Mouse (Mus musculus): Measurements from ENCODE around the gene Thyn1. TPM values are rescaled to one million over a fixed set of nuclear protein-coding genes. Genes with fewer than 3 reads are reported as not detected.

Thyn1 gene
- polyA plus RNA-seq, 1 experiment from 2014 or later: 103 TPM

- Histone ChIP-seq H3K9me3 (ENCODE audit: control insufficient read depth, low read length) (no peaks in the 10 kb centered on the region), H3K27me3 (ENCODE audit: control insufficient read depth, insufficient read depth, low read length) (no peaks in the 10 kb centered on the region), H3K36me3 (ENCODE audit: control insufficient read depth, insufficient read depth, low read length) (peaks cover 6% of the 10 kb centered on the region; the same call in 1 of the 2 replicates), H3K27ac (replicated peaks in 1 of 2; ENCODE audit: control insufficient read depth in 1 of 2, insufficient read depth in 1 of 2, low read depth in 2 of 2, low read length in 2 of 2) (peak overlapping the region in 1 of 2 experiments; percentile 88; a peak in 2 of 4 replicates), H3K9ac (ENCODE audit: low read length) (peak overlapping the region; percentile 97), H3K4me2 (ENCODE audit: low read length) (peak overlapping the region; percentile 88), H3K4me3 (ENCODE audit: control insufficient read depth in 1 of 2, insufficient read depth in 1 of 2, low read depth in 1 of 2, low read length in 2 of 2) (peak overlapping the region; percentile 74 to 99), H3K4me1 (ENCODE audit: control insufficient read depth in 2 of 2, insufficient read depth in 2 of 2, low read length in 2 of 2) (peaks cover 5 to 40% of the 10 kb centered on the region in 2 experiments; a peak in 3 of 4 replicates)
- under 1% methylated on average over 17 of the region's 17 CpGs for WGBS
- ATAC-seq (ENCODE audit: insufficient number of reproducible peaks, insufficient read depth, low FRiP score, low read depth): peak; percentile 1; the same call in 1 of the 2 replicates
These were observed 31.2 kb downstream of the Thyn1 start for GRCm38 (mm10) chr9:27030763-27031100.

DNA sequence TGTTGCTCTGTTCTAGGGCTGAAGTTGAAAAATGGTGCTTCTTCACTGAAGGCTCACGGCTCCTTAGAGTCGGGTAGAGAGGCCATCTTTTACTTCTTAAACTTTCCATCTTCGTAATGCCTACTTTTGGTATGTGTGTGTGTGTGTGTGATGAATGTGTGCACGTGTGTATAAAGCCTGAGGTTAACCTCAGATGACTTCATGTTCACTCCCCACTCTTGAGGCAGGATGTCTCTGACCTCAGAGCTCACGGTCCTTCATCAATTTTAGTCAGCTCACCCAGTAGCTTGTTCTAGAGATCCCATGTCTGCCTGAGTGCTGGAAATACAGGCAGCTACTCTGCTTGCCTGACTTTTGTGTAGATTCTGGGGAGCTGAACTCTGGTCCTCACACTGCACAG lies 44.4 kb downstream of the Thyn1 start:
- Histone ChIP-seq H3K27ac (replicated peaks in 1 of 2; ENCODE audit: control insufficient read depth in 1 of 2, insufficient read depth in 1 of 2, low read depth in 2 of 2, low read length in 2 of 2) (no peak overlapping the region), H3K27me3 (ENCODE audit: control insufficient read depth, insufficient read depth, low read length) (no peaks in the 10 kb centered on the region), H3K4me1 (ENCODE audit: control insufficient read depth in 2 of 2, insufficient read depth in 2 of 2, low read length in 2 of 2) (no peaks in the 10 kb centered on the region), H3K9ac (ENCODE audit: low read length) (no peak overlapping the region), H3K4me2 (ENCODE audit: low read length) (no peak overlapping the region), H3K9me3 (ENCODE audit: control insufficient read depth, low read length) (no peaks in the 10 kb centered on the region), H3K36me3 (ENCODE audit: control insufficient read depth, insufficient read depth, low read length) (peaks cover 97% of the 10 kb centered on the region), H3K4me3 (ENCODE audit: control insufficient read depth in 1 of 2, insufficient read depth in 1 of 2, low read depth in 1 of 2, low read length in 2 of 2) (no peak overlapping the region)
- ATAC-seq (ENCODE audit: insufficient number of reproducible peaks, insufficient read depth, low FRiP score, low read depth): no peak
- WGBS: 90% methylated on average over 5 of the region's 5 CpGs

DNA sequence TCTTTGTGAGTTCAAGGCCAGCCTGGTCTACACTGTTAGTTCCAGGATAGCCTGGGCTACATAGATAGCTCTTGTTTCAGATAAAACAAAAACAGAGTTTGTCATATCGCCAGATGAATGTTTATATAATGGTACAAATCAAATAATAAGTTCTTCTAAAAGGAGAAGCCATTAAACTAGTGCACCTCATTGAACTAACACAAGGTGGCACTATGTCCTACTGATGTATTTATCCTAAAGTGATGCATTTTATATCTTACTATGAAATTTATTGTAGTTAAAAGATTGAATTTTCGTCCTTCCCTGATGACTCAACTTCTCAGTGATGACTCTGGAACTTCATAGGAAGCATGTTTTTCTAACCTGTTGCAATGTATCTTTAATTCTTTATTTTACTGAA lies 50.0 kb downstream of the Thyn1 start:
- H3K27ac ChIP-seq (replicated peaks in 1 of 2; ENCODE audit: control insufficient read depth in 1 of 2, insufficient read depth in 1 of 2, low read depth in 2 of 2, low read length in 2 of 2): no peak overlapping the region
- no peak overlapping the region for H3K4me3 ChIP-seq (ENCODE audit: control insufficient read depth in 1 of 2, insufficient read depth in 1 of 2, low read depth in 1 of 2, low read length in 2 of 2)
- no peak overlapping the region for H3K9ac ChIP-seq (ENCODE audit: low read length)
- 89% methylated on average over 2 of the region's 2 CpGs for WGBS
- no peaks in the 10 kb centered on the region for H3K27me3 ChIP-seq (ENCODE audit: control insufficient read depth, insufficient read depth, low read length)
- H3K4me2 ChIP-seq (ENCODE audit: low read length): no peak overlapping the region
- ATAC-seq (ENCODE audit: insufficient number of reproducible peaks, insufficient read depth, low FRiP score, low read depth): no peak
- no peaks in the 10 kb centered on the region for H3K4me1 ChIP-seq (ENCODE audit: control insufficient read depth in 2 of 2, insufficient read depth in 2 of 2, low read length in 2 of 2)
- H3K36me3 ChIP-seq (ENCODE audit: control insufficient read depth, insufficient read depth, low read length): peaks cover 94% of the 10 kb centered on the region
- no peaks in the 10 kb centered on the region for H3K9me3 ChIP-seq (ENCODE audit: control insufficient read depth, low read length)

Other genes with a start within 250 kb of the Thyn1 start
- gene Glb1l2, start 193.2 kb upstream of the Thyn1 start, polyA plus RNA-seq (2014; fragmentation: Nextera tagmentation; extraction: Ambion mirVana): 1.5 and 1.6 TPM in 2 replicates
- gene Glb1l3, start 138.8 kb upstream of the Thyn1 start, polyA plus RNA-seq (2014; fragmentation: Nextera tagmentation; extraction: Ambion mirVana): not detected in 2 replicates
- not detected in 2 replicates for gene Gm1110, start 76.6 kb upstream of the Thyn1 start, polyA plus RNA-seq (2014; fragmentation: Nextera tagmentation; extraction: Ambion mirVana)
- 36.4 and 38.2 TPM in 2 replicates for gene Acad8, start 144 bp upstream of the Thyn1 start, polyA plus RNA-seq (2014; fragmentation: Nextera tagmentation; extraction: Ambion mirVana)
- 22.3 and 25.3 TPM in 2 replicates for gene Vps26b, start 30.4 kb downstream of the Thyn1 start, polyA plus RNA-seq (2014; fragmentation: Nextera tagmentation; extraction: Ambion mirVana)
- 22.2 and 25.1 TPM in 2 replicates for gene Ncapd3, start 30.5 kb downstream of the Thyn1 start, polyA plus RNA-seq (2014; fragmentation: Nextera tagmentation; extraction: Ambion mirVana)
- gene Jam3, start 155.7 kb downstream of the Thyn1 start, polyA plus RNA-seq (2014; fragmentation: Nextera tagmentation; extraction: Ambion mirVana): 38.8 and 40.9 TPM in 2 replicates

Measured in heart, embryonic 14.5 days (tissue).